Mouse (Mus musculus): ENCODE data around the gene Aff1. TPM values are rescaled to one million over a fixed set of nuclear protein-coding genes. Genes with fewer than 3 reads are reported as not detected.

Gene Aff1
- polyA plus RNA-seq (2012; rRNA removed): 3.3 and 5.0 TPM in 2 replicates

GRCm38 (mm10) chr5:103691624-103692530 is at the start of gene Aff1:
TSS of gene Aff1 (plus strand) at chr5:103692374.

DNA sequence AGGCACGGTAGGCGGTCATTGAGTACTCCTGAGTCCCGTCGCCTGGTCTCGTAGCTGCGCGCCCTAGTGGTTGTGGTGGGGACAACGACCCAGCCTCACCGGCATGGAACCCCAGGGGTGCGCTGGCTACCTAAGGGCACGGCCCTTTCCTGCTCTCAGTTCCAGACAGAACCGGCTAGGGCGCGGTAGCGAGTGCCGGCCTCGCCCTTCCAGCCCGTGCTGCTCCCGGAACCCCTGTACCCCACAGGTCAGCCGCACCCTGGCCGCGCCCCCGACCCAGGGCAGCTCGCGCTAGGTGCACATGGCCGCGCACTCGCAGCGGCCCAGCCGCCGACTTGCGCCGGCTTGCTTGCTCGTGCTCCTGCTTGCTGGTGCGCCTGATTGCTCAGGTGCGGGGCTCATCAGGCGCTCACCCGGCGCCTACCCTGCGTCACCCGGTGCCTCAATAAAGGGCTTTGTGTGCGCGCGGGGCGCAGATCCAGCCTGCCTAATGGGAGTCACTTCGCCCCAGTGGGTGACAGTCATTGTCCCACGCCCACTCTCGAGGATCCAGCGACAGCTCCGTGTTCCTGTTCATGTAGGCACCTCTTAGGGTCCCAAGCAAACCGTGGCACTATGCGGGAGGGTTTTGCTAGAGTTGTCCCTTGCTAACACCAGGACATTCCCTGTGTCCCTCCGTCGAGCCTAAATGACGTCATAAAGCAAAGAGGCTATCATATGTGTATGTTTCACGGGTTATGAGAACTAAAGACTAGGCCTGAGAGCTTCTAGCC is 36.6 kb upstream of the Aff1 start, which contains the start of gene 1700016H13Rik:
TSS of gene 1700016H13Rik (minus strand) at position 665 of the 773 bp plus-strand sequence.

Other genes with a start within 250 kb of the Aff1 start
- gene Slc10a6, start 63.0 kb upstream of the Aff1 start, polyA plus RNA-seq (2012; rRNA removed): 4.4 and 5.1 TPM in 2 replicates
- 0.29 TPM in 1 of 2 replicates, not detected in the other for gene 1700016H13Rik, start 36.4 kb upstream of the Aff1 start, polyA plus RNA-seq (2012; rRNA removed)
- gene Klhl8, start 218.9 kb downstream of the Aff1 start, polyA plus RNA-seq (2012; rRNA removed): 0.92 and 1.6 TPM in 2 replicates